Mouse (Mus musculus) stomach, adult 2 months (tissue): ENCODE results near the gene Gm30083. TPM values are rescaled to one million over a fixed set of nuclear protein-coding genes. Genes with fewer than 3 reads are reported as not detected.

Experiments
- polyA plus RNA-seq: library from polyadenylated mRNA; depleted of rRNA; stranded (reverse); fragments of >200 nt; gene quantifications from 2 replicates; pipeline ENCODE4 v1.2.3, GENCODE M21; 2012; rRNA removed

The Gm30083 gene
- not detected in 2 replicates for polyA plus RNA-seq

GRCm38 (mm10) chr14:34015063-34015462 lies at the start of gene Gm30083:
Gene Gm30083 (minus strand): TSS chr14:34015182.

GRCm38 (mm10) chr14:34052516-34052915 lies 37.5 kb upstream of the Gm30083 start, which contains the start of gene Antxrl:
Gene Antxrl (plus strand): TSS chr14:34052707.

GRCm38 (mm10) chr14:34016381-34016780 lies 1.4 kb upstream of the Gm30083 start, which contains the start of gene Gm5460:
Gene Gm5460 (plus strand): TSS chr14:34016758.

DNA sequence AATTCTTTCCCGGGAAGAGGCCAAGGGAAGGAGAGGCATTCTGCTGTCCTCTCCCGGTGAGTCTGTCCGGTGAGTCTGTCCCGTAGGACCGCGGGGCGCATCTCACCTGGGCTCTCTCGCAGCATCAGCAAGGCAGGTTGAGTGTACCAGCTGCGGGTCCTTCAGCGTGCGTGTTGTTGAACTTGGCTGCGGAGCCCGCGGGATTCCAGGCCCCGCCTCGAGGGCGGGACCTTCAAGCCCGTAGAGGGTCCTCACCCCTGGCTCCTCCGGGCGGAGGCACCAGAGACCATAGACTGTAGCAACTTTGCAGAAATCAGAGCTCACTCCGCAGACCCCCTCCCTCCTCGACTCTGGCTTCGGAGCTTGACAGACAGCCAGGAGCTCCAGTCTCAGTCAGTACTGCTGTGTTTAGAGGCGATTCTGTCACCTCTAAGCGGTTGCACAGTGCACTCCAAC lies 36.4 kb downstream of the Gm30083 start, which contains the start of gene Zfp488:
Zfp488 (minus strand) TSS at position 161 of the 456 bp plus-strand sequence.

GRCm38 (mm10) chr14:33953761-33954160 lies 61.2 kb downstream of the Gm30083 start, which contains the start of gene Rbp3:
Gene Rbp3 (plus strand): TSS chr14:33954003.

GRCm38 (mm10) chr14:33940739-33941138 lies 74.2 kb downstream of the Gm30083 start, which contains the start of gene Gdf2:
Gene Gdf2 (plus strand): TSS chr14:33941039.

Other genes starting within 250 kb of the Gm30083 start
- gene Gdf10, start 91.6 kb downstream of the Gm30083 start, polyA plus RNA-seq = 1.4 and 1.5 TPM in 2 replicates
- not detected in 2 replicates for gene Gdf2, start 74.1 kb downstream of the Gm30083 start, polyA plus RNA-seq
- not detected in 2 replicates for gene Rbp3, start 61.2 kb downstream of the Gm30083 start, polyA plus RNA-seq
- gene Zfp488, start 36.4 kb downstream of the Gm30083 start, polyA plus RNA-seq = not detected in 2 replicates
- 0.03 TPM in 1 of 2 replicates, not detected in the other for gene Gm5460, start 1.6 kb upstream of the Gm30083 start, polyA plus RNA-seq
- gene Antxrl, start 37.5 kb upstream of the Gm30083 start, polyA plus RNA-seq = not detected in 2 replicates
- 3.6 and 6.2 TPM in 2 replicates for gene Anxa8, start 70.8 kb upstream of the Gm30083 start, polyA plus RNA-seq
- gene A630023A22Rik, start 87.6 kb upstream of the Gm30083 start, polyA plus RNA-seq = not detected in 2 replicates
- gene Npy4r, start 137.3 kb upstream of the Gm30083 start, polyA plus RNA-seq = 1.1 and 1.4 TPM in 2 replicates
- gene Gprin2, start 186.5 kb upstream of the Gm30083 start, polyA plus RNA-seq = 0.19 and 0.29 TPM in 2 replicates
- 1.8 and 2.5 TPM in 2 replicates for gene Syt15, start 204.4 kb upstream of the Gm30083 start, polyA plus RNA-seq